Comparison of ENCODE assay signal across 9 mouse cellular contexts in genomic region chr13:117706986-117707738, GRCm38 (mm10).
A peak's percentile ranks its signal among the peaks of the same experiment; 100 is the strongest.
DNase-seq lines count a peak whose midpoint lies in the region; ATAC-seq lines count a peak whose summit lies in the region.
"Had no signal": no experiment of that assay in that cellular context is flagged by ENCODE, and none has a peak within 500 bp of the region (broad histone marks: within the 10 kb centered on the region; RNA-seq: fewer than 3 reads in every experiment).

No protein-coding gene starts in this region.

- H3K27ac ChIP-seq in embryonic facial prominence, embryonic 10.5 days (replicated peaks) = no peak overlapping the region
- no peak overlapping the region for H3K27ac ChIP-seq in midbrain, embryonic 11.5 days (ENCODE audit: low read depth, low read length)
- H3K27ac ChIP-seq: liver, embryonic 15.5 days had no signal

- H3K4me1 ChIP-seq in embryonic facial prominence, embryonic 10.5 days = no peaks in the 10 kb centered on the region
- no peaks in the 10 kb centered on the region for H3K4me1 ChIP-seq in midbrain, embryonic 11.5 days (ENCODE audit: control insufficient read depth, insufficient read depth, low read length)
- H3K4me1 ChIP-seq: liver, embryonic 15.5 days had no signal

- H3K36me3 ChIP-seq in embryonic facial prominence, embryonic 10.5 days (replicated peaks) = no peaks in the 10 kb centered on the region
- H3K36me3 ChIP-seq in midbrain, embryonic 11.5 days (ENCODE audit: control insufficient read depth, insufficient read depth, low read length) = no peaks in the 10 kb centered on the region
- H3K36me3 ChIP-seq: liver, embryonic 15.5 days had no signal

- 82% methylated on average over 11 of the region's 11 CpGs for WGBS in embryonic facial prominence, embryonic 10.5 days
- 89% methylated on average over 11 of the region's 11 CpGs for WGBS in midbrain, embryonic 11.5 days

- ATAC-seq in midbrain, embryonic 11.5 days (ENCODE audit: low FRiP score) = no peak

- DNase-seq in brain, adult 2 months (ENCODE audit: low read depth, low spot score) = peak; percentile 85
- peak; percentile 15 for DNase-seq in fibroblast of lung, adult 2 months (ENCODE audit: low read depth)
- DNase-seq in layer of hippocampus, adult 11-12 months (ENCODE audit: low spot score) = peak; percentile 26
- DNase-seq in lung, postnatal 10 days = peak; percentile 86
- no peak for DNase-seq in testis, postnatal 14 days (ENCODE audit: low spot score)
- DNase-seq in embryonic facial prominence, embryonic 10.5 days (ENCODE audit: low spot score) = no peak
- no peak for DNase-seq in midbrain, embryonic 11.5 days (ENCODE audit: low spot score, missing footprints)
- DNase-seq in kidney, adult 9 months = no peak

- no peaks in the 10 kb centered on the region for H3K27me3 ChIP-seq in embryonic facial prominence, embryonic 10.5 days (replicated peaks; ENCODE audit: low read depth, poor library complexity, severe bottlenecking)
- no peaks in the 10 kb centered on the region for H3K27me3 ChIP-seq in midbrain, embryonic 11.5 days (ENCODE audit: control insufficient read depth, insufficient read depth, low read length)
- H3K27me3 ChIP-seq: liver, embryonic 15.5 days had no signal

- no peaks in the 10 kb centered on the region for H3K9me3 ChIP-seq in embryonic facial prominence, embryonic 10.5 days
- no peaks in the 10 kb centered on the region for H3K9me3 ChIP-seq in midbrain, embryonic 11.5 days (ENCODE audit: control insufficient read depth, low read length)
- H3K9me3 ChIP-seq: liver, embryonic 15.5 days had no signal

- no peak overlapping the region for H3K9ac ChIP-seq in midbrain, embryonic 11.5 days (ENCODE audit: low read length)
- H3K9ac ChIP-seq: liver, embryonic 15.5 days had no signal

- no peak overlapping the region for H3K4me2 ChIP-seq in midbrain, embryonic 11.5 days
- H3K4me2 ChIP-seq: liver, embryonic 15.5 days had no signal

- no peak overlapping the region for H3K4me3 ChIP-seq in embryonic facial prominence, embryonic 10.5 days
- no peak overlapping the region for H3K4me3 ChIP-seq in midbrain, embryonic 11.5 days (ENCODE audit: low read depth, low read length)
- H3K4me3 ChIP-seq: liver, embryonic 15.5 days had no signal

Comparison
In these comparisons a context has a peak if more than half of its experiments do, and no peak if none do; other contexts are left out.
1. DNase-seq: peak in brain, adult 2 months (single experiment), fibroblast of lung, adult 2 months (single experiment), layer of hippocampus, adult 11-12 months (single experiment) and lung, postnatal 10 days (single experiment); none in testis, postnatal 14 days (single experiment), embryonic facial prominence, embryonic 10.5 days (single experiment), midbrain, embryonic 11.5 days (single experiment) and kidney, adult 9 months (single experiment).